Comparison of ENCODE assay signal across 8 mouse cellular contexts in genomic region chr1:75218227-75219001, GRCm38 (mm10). TPM values are rescaled to one million over a fixed set of nuclear protein-coding genes. Genes with fewer than 3 reads are reported as not detected.
DNase-seq lines count a peak whose midpoint lies in the region; ATAC-seq and TF ChIP-seq lines count a peak whose summit lies in the region.

No protein-coding gene starts in this region.

- no peaks in the 10 kb centered on the region for H3K9me3 ChIP-seq in G1E (replicated peaks)
- H3K9me3 ChIP-seq in hindbrain, embryonic 13.5 days, result no peaks in the 10 kb centered on the region

- H3K9ac ChIP-seq in hindbrain, embryonic 13.5 days, result peak overlapping the region; percentile 73

- H3K27ac ChIP-seq in hindbrain, embryonic 13.5 days, result no peak overlapping the region

- peak; percentile 48 for ATAC-seq in G1E (ENCODE audit: extremely low read depth, insufficient number of reproducible peaks, low FRiP score, poor library complexity, severe bottlenecking)
- ATAC-seq in hindbrain, embryonic 13.5 days (ENCODE audit: low FRiP score), result peak; percentile 57

- peak; percentile 85 for DNase-seq in G1E (ENCODE audit: low spot score)
- DNase-seq in cerebellum, adult 11-12 months, result peak; percentile 96
- DNase-seq in frontal cortex, postnatal 14 days (ENCODE audit: low spot score in 2 of 2), result peak; percentile 58 to 64
- DNase-seq in layer of hippocampus, postnatal 36 days, result peak; percentile 55 to 61
- DNase-seq in lung, postnatal 25 days (ENCODE audit: low spot score), result peak; percentile 48
- DNase-seq in right cerebral cortex, postnatal 14 days, result peak; percentile 69
- DNase-seq in testis, postnatal 14 days (ENCODE audit: low spot score), result no peak

- peak overlapping the region; percentile 76 for H3K4me3 ChIP-seq in G1E (ENCODE audit: low read depth, low read length)
- peak overlapping the region; percentile 56 for H3K4me3 ChIP-seq in hindbrain, embryonic 13.5 days

- peaks cover 6% of the 10 kb centered on the region; the same call in 1 of the 2 replicates for H3K27me3 ChIP-seq in G1E (ENCODE audit: insufficient read depth, low read length)
- peaks cover 79% of the 10 kb centered on the region for H3K27me3 ChIP-seq in hindbrain, embryonic 13.5 days

- no peak for TF ChIP-seq CTCF in G1E (IDR thresholded peaks at IDR 0.05; ENCODE audit: low read depth, low read length)

- H3K4me1 ChIP-seq in G1E (ENCODE audit: insufficient read depth, low read depth, low read length), result peaks cover 74% of the 10 kb centered on the region
- peaks cover 28% of the 10 kb centered on the region for H3K4me1 ChIP-seq in hindbrain, embryonic 13.5 days (replicated peaks)

- H3K4me2 ChIP-seq in hindbrain, embryonic 13.5 days, result peak overlapping the region; percentile 94

- peaks cover 46% of the 10 kb centered on the region for H3K36me3 ChIP-seq in G1E (replicated peaks)
- peaks cover 29% of the 10 kb centered on the region for H3K36me3 ChIP-seq in hindbrain, embryonic 13.5 days

- WGBS in hindbrain, embryonic 13.5 days, result 2% methylated on average over 38 of the region's 38 CpGs

RNA-seq across cellular contexts. Expression of gene Tuba4a, which starts 1.3 kb away (rescaled TPM):
- total RNA-seq in G1E (2014; fragmentation: Nextera tagmentation) (201 and 287 TPM in 2 replicates), G1E (2017) (156 and 175 TPM in 2 replicates)
- polyA plus RNA-seq in G1E (2012), result 38.6 and 61.0 TPM in 2 replicates
- polyA plus RNA-seq in hindbrain, embryonic 13.5 days (2015; fragmentation: Nextera tagmentation; extraction: Ambion mirVana), result 6.5 and 7.1 TPM in 2 replicates
- total RNA-seq in layer of hippocampus, postnatal 36 days (2021), result 100 to 1,000 TPM; 517 to 555 TPM

RNA-seq across cellular contexts. Expression of gene Stk16, which starts 7.8 kb away (rescaled TPM):
- total RNA-seq in G1E (2014; fragmentation: Nextera tagmentation), result 59.4 and 78.2 TPM in 2 replicates
- total RNA-seq in G1E (2017), result 70.7 and 72.6 TPM in 2 replicates
- 114 and 133 TPM in 2 replicates for polyA plus RNA-seq in G1E (2012)
- polyA plus RNA-seq in hindbrain, embryonic 13.5 days (2015; fragmentation: Nextera tagmentation; extraction: Ambion mirVana), result 138 and 145 TPM in 2 replicates
- total RNA-seq in layer of hippocampus, postnatal 36 days (2021), result 10 to 100 TPM; 88.0 to 89.0 TPM

RNA-seq across cellular contexts. Expression of gene Glb1l, which starts 7.8 kb away (rescaled TPM):
- 10.1 and 19.2 TPM in 2 replicates for total RNA-seq in G1E (2014; fragmentation: Nextera tagmentation)
- 11.0 and 12.5 TPM in 2 replicates for total RNA-seq in G1E (2017)
- polyA plus RNA-seq in G1E (2012), result 0.29 and 0.83 TPM in 2 replicates
- polyA plus RNA-seq in hindbrain, embryonic 13.5 days (2015; fragmentation: Nextera tagmentation; extraction: Ambion mirVana), result 19.9 and 22.5 TPM in 2 replicates
- 10 to 100 TPM; 13.0 to 19.1 TPM for total RNA-seq in layer of hippocampus, postnatal 36 days (2021)

RNA-seq across cellular contexts. Expression of gene A630095N17Rik, which starts 13.5 kb away (rescaled TPM):
- not detected in 2 replicates for total RNA-seq in G1E (2014; fragmentation: Nextera tagmentation)
- not detected in 2 replicates for total RNA-seq in G1E (2017)
- polyA plus RNA-seq in G1E (2012), result not detected in 2 replicates
- not detected in 2 replicates for polyA plus RNA-seq in hindbrain, embryonic 13.5 days (2015; fragmentation: Nextera tagmentation; extraction: Ambion mirVana)
- not detected for total RNA-seq in layer of hippocampus, postnatal 36 days (2021)

RNA-seq across cellular contexts. Expression of gene Dnajb2, which starts 17.8 kb away (rescaled TPM):
- total RNA-seq in G1E (2014; fragmentation: Nextera tagmentation) (15.4 and 63.3 TPM in 2 replicates), G1E (2017) (13.9 and 15.6 TPM in 2 replicates)
- polyA plus RNA-seq in G1E (2012), result 9.1 and 11.1 TPM in 2 replicates
- 59.7 and 62.3 TPM in 2 replicates for polyA plus RNA-seq in hindbrain, embryonic 13.5 days (2015; fragmentation: Nextera tagmentation; extraction: Ambion mirVana)
- 10 to 100 TPM; 74.3 to 75.8 TPM for total RNA-seq in layer of hippocampus, postnatal 36 days (2021)
